Mouse (Mus musculus) thymus, adult 18-20 months (tissue): Measurements from ENCODE around the gene Mtch1.
"Not testable (repeated sequence)": the region's sequence is repeated elsewhere in the genome, so short reads cannot be mapped to it uniquely, and the experiment has no call there.

ENCODE experiments used
- DNase-seq, 2 experiments: peaks; one replicate each; pipeline ENCODE4 v3.0.0; 2022; ENCODE audit warnings: mixed read lengths in 2 of 2

The Mtch1 gene

DNA sequence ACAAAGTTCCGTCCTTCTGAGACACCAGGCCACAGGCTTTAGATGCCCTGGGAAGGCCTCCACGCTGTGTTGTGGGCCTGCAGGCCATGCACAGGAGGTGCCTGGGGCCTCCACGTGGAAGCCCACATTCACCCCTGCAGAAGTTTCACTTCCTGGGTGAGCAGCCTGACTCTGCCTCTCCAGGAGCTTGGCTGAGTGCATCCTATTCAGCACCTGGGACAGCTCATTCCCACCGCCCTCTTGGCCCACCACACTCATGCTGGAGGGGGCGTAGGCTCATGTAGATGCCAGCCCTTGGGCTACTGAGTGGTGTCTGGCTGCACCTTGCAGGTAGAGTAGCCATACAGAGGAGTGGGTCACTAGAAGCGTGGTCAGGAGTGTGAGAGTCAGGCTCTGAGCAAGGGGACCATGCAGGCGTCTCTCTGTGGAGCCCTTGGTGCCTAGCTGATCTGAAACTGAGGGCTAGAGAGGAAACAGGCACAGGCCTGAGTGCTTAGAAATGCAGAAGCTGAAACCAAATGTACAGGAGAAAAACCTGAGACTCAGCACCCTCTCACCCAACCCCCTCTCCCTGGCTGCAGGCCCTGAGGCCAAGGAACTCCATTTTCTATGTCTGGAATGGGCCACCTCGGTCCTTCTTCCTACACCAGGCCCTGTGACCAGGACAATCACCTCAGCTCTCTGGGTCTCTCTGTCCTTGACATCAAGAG lies 14.4 kb upstream of the Mtch1 start:
- DNase-seq, result no peak

DNA sequence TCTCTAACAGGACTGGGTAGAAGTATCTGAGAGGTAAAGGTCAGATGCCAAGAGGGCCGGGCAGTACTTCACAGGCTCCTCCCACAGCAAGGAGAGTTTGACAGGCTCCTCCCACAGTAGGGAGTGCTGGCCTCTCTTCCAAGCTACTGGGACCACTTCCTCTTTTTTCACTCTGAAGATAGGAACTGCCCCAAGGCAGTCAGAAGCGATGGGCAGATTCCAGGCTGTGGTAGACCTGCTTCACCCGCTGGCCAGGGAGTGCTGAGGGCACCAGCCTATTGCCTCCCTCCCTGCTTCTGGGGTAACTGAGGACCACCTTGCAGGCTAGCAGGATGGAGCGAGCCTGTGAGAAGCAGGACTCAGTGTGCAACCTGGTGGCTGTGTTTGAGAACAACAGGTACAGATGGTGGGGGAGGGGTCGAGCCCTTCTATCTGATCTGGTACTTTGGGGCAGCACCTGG lies 13.1 kb upstream of the Mtch1 start, which contains the start of gene Fgd2:
Fgd2 (plus strand) TSS at position 154 of the 461 bp plus-strand sequence.
- no peak for DNase-seq

DNA sequence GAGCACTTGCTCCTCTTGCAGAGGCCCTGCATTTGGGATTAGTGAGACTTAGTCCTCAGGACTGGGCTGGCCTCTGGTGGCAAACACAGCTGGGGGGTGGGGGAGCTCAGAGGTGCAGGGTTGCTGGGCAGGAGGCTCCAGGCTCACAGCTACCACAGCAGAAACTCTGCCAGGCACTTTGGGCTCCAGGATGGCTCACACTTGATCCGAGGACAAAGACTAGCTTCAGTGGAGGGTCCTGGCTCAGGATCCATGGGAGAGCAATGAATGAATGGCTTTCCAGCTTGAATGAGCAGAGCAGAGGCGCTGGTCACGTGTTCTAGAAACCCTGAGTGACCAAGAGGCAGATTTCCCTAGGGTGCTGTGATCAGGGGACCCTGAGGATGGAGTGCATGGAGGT lies 11.2 kb upstream of the Mtch1 start:
- no peak for DNase-seq

DNA sequence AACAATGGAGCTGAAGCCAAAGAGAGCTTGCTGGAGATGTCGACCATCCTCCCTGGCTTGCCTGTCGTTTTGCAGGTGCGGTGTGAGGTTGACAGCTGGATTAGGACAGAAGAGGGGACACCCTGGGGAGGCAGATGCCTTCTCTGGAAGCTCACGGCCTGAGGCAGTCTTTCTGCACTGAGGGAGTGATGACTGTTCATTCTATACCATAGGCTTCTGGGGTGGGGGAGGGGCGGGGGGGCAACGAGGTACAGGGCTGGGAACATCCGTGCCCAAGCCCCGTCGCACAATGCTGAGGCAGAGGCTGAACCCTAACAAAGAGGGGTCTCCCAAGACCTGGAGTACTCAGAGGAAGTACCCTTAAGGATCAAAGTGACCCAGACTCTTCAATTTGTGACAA lies 9.1 kb upstream of the Mtch1 start:
- DNase-seq, result no peak

DNA sequence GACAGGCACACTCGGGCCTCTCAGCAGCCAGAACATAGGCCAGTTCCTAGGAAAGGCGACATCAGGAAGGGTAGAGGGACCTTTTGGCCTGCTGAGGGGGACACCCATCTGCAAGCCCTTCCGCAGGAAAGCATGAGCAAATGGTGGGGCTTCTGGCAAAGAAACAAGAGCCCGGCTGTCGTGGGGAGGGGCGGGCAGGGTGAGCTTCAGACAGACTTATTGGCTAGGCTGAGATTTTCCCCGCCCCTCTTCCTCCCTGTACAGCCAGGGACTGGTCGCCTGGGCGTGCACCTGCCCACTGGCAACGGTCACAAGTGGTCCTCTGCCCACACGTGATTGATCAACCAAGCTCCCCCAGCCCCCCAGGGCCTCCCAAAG lies 8.7 kb upstream of the Mtch1 start:
- DNase-seq, result no peak

DNA sequence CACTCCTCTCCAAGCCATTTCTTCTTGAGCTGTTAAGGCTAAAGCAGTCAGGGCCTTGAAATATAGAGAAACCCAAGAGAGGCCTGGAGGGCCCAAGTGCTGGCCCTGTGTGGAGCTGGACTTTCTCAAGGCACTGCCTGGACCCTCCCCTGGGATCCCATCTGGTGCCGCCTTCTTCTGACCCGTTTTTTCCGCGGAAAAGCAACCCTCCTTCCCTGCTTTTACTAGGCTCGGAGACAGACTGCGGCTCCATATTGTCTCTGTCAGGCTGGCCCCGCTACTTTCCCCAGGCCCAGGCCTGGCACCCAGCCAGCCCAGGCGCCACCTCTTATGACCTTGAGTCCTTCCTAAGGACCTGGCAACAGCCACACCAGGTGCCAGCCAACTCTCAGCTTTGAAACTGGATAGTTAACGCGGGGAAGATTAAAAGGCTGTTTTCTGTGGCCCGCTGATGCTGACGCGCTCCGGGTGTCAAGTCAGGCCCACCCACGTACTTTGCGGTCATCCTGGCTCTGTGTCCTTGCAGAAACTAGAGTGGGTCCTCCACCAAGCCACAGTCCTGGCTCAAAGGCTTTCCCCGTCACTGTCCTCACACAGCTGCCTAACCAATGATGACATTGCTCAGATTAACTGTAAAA lies 8.2 kb upstream of the Mtch1 start:
- no peak for DNase-seq

DNA sequence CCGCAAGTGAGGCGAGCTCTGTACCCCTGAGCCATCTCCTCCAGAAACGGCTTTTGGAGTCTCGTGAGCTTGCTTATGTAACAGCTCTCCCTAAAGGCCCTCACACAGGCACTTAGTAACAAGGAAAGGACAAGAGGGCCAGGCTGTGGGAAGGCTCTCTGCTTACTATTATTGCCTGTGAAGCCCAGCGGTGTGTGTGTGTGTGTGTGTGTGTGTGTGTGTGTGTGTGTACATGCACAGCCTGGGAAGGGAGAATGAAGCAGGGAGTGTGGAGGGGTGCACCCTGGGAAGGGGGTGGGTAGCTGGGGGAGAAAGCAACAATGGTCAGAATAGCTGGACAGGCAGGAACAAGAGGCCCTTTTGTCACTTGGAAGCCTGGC lies 7.7 kb upstream of the Mtch1 start:
- DNase-seq, result no peak

DNA sequence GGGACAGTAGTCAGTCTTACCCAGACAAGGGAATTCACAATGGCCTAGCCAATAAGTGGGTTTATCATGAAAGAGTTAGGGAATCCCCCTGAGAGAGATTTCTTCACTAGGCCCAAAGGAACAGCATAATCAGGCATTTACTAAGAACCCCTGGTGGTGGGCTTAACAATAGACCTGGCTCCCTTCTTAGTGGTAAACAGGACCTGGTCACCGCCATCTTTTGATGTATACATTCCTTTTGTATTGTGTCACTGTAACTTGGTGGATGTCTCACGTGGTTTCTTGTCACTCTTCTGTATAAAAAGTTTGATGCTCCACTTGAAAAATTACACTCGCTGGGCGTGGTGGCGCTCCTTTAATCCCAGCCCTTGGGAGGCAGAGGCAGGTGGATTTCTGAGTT lies 3.3 kb upstream of the Mtch1 start:
- DNase-seq, result not testable (repeated sequence)

DNA sequence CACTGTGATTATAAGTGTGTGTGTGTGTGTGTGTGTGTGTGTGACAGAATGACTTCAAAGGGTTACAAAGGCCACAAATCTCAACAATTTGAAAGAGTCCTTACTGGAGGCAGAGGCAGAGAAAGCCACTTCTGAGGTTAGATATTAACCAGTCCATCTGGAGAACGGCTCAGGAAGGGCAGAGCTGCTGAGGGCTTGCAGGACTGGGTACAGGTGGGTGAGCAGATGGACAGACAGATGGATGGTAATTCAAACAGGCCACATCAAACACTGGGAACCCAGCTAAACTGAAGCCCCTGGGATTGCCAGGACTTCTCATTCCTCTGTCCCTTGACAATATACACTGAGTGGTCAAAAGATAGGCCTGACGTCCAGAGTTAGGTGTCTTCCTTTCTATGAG lies 1.3 kb upstream of the Mtch1 start:
- DNase-seq, result no peak

DNA sequence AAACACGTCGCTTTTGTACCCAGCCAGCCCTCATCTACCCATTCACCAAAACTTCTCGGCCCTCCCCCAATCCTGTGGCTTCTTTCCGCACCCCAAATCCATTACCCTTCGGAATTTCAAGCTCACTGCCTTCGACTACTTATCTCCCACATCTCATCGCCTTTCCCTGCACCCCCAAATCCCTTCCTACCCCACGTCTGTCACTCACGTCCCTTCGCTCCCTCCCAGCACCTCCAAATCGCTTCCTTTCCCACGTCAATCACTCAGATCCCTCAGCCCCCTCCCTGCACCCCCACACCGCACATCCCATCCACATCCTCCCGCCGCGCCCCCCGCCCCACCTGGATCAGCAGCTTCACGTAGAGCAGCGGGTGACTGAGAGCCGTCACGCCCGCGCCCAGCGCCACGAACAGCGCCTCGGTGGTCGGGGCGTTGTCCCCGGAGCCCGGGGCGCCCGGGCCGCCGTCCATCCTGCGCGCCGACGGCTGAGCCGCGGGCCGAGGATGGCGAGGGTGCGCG lies 549 bp downstream of the Mtch1 start:
- DNase-seq, result peak in 1 of 2 experiments; percentile 44

DNA sequence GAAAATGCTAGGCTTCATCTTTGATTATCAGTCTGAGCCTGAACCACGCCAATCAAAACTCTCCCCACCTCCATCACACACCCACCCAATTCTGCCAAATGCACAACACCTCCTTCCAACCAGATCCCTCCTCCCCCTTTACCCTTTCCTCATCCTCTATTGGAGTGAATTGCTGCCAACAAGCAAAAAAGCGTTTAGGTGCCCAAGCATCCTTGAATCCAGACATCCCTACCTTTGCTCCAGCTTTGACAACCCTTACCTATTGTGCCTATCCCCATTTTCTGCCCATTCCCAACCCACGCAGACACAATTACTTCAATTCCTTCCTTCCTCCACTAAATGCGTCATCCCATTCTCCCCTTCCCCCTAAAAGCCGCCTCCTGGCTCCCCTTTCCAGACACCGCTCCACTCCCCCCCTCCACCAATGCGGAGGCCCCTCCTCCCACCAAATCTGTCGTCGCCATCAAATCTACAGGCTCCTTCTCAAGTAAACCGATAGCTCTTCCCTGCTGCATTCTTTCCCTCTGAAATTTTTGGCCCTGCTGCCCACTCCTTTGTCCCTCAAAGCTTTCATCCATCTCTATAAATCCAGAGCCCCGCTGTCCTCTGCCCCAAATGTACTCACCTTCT lies 1.1 kb downstream of the Mtch1 start:
- DNase-seq, result no peak

DNA sequence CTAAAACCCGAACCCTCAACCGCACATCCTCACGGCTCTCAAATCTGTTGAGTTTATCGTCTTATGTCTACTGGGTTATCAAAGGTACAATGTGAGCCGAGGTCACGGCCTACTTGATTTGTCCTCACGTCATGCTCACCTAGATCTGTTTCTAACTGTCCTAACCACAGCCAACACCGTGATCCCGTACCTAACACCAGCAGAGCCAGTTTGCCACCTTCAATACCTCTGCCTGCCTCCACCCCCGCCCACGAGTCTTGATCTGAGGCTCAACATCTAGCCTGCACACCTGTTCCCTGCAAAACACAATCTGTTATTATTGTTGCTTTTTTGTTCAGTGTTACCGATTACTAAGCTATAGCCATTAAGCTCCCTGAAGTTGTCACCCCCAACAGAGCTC lies 2.5 kb downstream of the Mtch1 start:
- DNase-seq, result no peak

DNA sequence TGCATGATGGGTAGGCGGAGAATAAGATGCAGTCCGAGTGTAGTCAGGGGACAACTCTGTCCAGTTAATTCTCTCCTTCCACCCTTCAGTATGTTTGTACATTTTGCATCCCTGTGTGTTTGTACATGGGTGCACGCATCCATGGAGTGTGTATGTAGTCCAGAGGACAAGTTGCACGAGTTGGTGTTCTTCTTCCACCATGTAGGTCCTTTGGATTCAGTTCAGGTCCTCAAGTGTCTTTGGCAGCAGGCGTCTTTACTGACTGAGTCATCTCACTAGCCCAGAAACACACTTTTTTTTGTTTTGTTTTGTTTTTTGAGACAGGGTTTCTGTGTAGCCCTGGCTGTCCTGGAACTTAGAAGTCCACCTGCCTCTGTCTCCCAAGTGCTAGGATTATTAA lies 4.5 kb downstream of the Mtch1 start:
- DNase-seq, result no peak

DNA sequence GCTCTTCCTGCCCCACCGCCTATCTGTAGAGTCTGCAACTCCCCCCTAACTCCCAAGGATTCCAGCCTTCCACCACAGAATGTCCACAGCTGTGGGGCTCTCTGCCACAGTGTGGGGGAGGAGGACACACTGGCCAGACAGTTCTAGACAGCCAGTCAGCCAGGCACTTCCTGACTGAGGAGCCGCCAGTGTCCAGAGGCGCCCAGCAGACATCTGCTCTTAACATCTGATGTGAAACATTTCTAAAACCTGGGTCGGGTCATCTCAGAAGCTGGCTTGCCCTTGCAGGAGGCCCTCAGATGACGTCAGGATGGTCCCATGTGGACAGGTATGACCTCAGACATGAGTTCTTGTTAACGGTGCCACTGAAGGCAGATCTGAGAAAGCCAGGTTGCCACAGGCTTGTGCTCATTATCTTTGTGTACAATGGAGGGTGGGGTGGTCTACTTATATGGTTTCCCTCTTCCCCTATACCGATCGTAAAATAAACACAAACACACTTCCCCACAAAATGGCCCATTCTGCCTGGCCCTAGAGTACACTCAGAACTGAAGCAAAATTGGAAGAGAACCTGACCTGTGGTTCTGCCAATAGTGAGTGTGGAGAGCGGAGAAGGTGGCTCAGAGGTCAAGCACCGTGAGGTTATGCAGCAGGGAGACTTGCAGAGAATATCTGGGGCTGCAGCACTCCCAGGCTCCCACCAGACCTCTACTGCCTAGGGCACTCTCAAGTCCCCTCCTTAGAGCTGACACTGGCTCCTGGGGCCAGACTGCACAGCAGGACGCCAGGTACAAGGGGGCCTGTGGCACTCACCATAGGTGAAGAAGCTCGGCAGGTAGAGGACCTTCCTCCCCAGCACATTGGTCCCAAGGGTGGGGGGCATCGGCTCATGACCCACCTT lies 5.5 kb downstream of the Mtch1 start:
- DNase-seq, result no peak

DNA sequence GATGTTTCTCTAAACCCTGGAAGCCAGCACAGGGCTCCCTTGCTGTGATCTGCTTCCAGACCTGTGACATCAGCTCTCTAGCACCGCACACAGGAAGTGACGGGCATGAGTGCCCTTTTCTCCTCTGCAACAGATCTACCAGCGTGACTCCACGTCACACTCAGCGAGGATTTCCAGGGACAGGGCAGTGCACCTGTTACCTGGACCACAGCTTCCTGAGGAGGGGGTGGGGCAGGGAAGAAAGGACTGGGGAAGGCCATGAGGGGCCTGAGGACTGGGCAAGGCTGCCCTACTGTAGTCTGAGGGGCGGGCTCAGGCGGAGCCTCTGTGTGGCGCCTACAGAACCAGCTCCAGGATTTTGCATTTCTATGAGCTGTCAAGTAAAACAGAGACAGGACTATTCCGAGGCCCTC lies 6.1 kb downstream of the Mtch1 start:
- peak; percentile 39 to 68 for DNase-seq

DNA sequence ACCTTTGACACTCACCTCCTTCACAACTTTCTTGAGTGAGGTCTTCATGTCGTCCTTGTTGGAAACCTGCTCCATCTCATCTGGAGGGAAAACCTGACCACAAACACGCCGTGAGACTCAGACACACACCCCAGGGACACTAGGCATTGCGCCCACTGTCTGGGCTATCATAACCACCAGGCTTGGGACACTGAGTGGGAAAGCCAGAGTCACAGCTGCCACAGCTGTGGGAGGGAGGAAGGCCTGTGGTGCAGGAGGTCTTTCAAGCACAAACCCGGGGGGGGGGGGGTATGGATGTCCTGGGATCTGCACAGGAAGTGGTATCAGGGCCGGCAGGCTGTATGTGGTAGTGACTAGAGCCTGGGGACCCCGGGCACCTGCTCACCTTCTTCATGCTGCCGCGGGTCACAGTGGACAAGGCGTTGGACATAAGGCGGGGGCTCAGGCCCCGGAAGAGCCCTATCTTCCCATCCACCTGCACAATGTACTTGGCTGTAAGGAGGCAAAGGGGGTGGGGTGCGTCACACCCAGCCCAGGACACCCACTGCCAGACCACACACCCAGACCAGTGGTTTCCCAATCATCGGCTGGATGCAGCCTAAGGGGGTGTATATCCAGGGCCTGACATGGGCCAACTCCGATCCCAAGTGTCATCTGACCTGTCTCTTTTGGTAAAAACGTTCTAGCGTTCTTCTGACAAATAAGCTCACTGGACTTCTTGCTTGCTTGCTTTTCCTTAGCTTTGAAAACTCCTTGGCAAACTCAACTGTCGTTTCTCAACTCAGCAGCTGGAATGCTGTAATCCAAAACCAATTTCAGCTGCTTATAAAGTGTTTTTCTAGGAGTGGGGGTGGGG lies 7.1 kb downstream of the Mtch1 start:
- no peak for DNase-seq

DNA sequence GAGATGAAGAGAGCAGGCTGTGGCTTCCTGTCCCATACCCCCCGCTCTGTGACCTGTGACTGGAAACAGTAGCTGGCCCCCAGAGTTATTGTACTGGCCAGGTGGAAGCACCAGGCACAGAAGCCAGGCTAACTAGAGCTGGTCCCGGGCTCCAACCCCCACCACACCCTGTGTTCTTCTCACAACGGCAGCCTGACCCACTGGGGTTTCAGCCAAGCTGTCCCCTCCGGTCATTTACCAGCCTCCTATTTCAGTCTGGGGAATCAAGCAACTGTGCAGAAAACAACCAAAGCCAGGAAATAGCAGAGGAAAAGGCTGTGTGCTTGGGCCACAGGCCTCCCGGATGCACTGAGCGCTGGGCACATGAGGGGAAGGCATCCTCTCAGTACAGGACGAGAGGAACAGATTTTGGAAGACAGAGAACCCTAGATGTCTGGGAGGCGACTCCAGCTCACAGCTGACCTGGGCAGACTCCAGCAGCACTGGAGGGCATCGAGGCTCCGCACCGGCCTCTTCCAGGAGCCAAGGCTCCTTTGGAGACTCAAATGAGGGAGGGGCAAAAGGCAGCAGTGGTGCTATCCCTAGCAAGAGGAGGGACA lies 8.5 kb downstream of the Mtch1 start:
- no peak for DNase-seq

DNA sequence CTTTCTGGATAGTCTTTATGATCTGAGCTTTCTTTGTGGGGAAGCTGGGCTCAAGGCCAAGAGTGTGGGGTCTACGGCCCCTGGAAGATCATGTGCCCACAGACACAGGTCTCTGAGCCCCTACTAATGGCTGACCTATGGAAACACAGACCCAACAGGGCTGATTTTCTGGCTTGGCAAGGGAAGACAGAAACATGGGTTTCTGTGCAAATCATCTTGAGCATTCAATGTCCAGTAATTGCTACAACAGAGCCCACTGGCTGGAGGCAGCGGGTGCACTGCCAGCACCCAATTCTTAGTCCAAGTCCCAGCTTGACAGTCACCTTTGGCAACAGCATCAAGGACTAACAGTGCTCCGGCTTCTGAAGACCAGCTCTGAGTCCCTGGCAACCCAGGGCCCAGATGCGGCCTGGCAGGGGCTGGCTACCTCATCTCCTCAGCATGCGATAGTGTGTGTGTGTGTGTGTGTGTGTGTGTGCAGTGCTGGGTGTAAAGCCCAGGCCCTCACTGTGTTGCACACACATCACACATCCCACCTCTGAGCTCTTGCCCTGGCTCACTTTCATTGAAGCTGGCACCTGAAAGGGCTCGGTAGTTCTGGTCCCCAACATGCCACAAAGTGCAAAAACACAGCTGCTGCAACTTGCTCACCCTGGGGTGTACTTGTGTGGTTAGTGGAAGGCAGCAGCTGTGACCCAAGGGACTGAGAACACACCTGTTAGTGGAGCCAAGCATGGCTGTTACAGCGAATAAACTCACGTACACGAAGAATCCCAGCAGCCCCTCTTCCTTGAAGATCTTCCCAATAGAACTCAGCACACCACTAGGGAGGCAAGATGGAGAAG lies 9.5 kb downstream of the Mtch1 start:
- DNase-seq, result peak; percentile 59 to 75

DNA sequence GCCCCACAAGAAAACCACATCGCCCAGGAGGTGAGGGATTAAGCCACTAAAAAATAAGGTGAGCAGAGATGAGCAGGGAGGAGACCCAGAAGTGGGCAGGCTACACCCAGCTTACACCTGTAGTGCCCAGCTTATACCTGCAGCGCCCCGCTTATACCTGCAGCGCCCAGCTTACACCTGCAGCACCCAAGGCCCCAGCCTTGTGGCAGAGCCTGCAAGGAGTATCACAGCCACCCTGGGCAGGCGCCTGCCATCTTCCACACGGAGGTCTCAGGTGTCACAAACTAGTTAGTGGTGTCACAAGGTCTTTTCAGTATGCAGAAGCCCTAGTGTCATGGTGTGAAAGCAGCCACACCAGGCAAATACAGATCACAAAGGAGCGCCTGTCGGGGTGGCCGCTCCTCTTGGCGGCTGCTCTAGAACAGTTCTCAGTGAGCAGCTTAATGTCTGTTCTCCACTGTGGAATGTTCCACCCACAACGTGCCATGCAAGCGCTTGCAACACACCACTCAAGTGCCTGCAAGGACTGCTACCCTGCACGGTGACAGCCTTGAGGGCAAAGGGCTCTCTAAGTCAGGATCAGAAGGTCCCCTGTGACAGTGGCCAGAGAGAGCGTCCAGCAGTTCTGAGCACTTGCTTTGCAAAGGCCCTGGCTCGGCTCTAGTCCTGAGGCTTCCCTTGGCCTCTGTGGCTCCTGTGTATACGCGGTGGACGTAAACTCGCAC lies 11.3 kb downstream of the Mtch1 start:
- DNase-seq, result no peak

DNA sequence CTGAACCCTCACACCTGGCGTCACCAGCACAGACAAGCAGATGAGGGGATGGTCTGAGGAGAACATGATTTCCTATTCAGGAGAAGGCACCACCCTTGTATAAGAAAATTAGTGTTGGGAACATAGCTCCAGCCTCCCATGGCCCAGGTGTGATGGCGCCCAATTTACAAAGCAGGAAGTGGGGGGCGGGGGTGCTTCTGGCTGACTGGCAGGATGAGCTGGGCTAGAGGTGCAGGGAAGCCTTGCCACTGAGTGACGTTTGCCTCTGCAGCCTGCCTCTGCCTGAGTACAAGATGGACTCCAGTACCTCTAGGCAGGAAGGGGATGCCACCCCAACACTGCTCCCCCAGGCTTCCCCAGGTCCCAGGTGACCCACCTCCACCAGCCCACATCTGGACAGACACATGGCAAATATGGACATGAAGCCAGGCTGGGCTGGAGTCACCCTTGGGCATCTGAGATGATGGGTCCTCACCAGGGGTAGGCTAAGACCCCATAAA lies 15.5 kb downstream of the Mtch1 start:
- DNase-seq, result peak; percentile 49 to 62
